Mouse (Mus musculus) midbrain, embryonic 11.5 days (tissue): Measurements from ENCODE around the gene Gm20878. TPM values are rescaled to one million over a fixed set of nuclear protein-coding genes. Genes with fewer than 3 reads are reported as not detected.
"Not testable (repeated sequence)": the region's sequence is repeated elsewhere in the genome, so short reads cannot be mapped to it uniquely, and the experiment has no call there.

Experiments
- ATAC-seq: fragments of 200-750 bp; cut with Nextera tagmentation; 2 replicates; pipeline ENCODE4 v1.8.0; 2017; ENCODE audit warnings: moderate TSS enrichment, moderate library complexity; ENCODE audit not compliant: low FRiP score
- DNase-seq: peaks from one replicate; pipeline ENCODE4 v3.0.0; 2015; ENCODE audit warnings: low spot score; ENCODE audit errors: missing footprints
- H3K27ac ChIP-seq: fragments of 300-500 bp; sonication (generic); 2 replicates; pipeline ENCODE4 v1.5.1; 2014; ENCODE audit warnings: low read depth, low read length
- H3K27me3 ChIP-seq: fragments of 300-500 bp; sonication (generic); 2 replicates; pipeline ENCODE4 v1.6.1; 2014; ENCODE audit warnings: mild to moderate bottlenecking, low read length, moderate library complexity, mixed read lengths; ENCODE audit not compliant: control insufficient read depth, insufficient read depth
- H3K36me3 ChIP-seq: fragments of 300-500 bp; sonication (generic); 2 replicates; pipeline ENCODE4 v1.6.1; 2014; ENCODE audit warnings: mild to moderate bottlenecking, low read length, moderate library complexity, mixed read lengths; ENCODE audit not compliant: control insufficient read depth, insufficient read depth
- H3K4me1 ChIP-seq: fragments of 300-500 bp; sonication (generic); 2 replicates; pipeline ENCODE4 v1.6.1; 2014; ENCODE audit warnings: low read length; ENCODE audit not compliant: control insufficient read depth, insufficient read depth
- H3K4me2 ChIP-seq: fragments of 300-500 bp; sonication (generic); 2 replicates; pipeline ENCODE4 v1.6.1; 2014; ENCODE audit warnings: mild to moderate bottlenecking, moderate library complexity
- H3K4me3 ChIP-seq: fragments of 300-500 bp; sonication (generic); 2 replicates; pipeline ENCODE4 v1.5.1; 2014; ENCODE audit warnings: low read depth, low read length
- H3K9ac ChIP-seq: fragments of 300-500 bp; sonication (generic); 2 replicates; pipeline ENCODE4 v1.6.1; 2014; ENCODE audit warnings: low read length
- H3K9me3 ChIP-seq: fragments of 300-500 bp; sonication (generic); 2 replicates; pipeline ENCODE4 v1.6.1; 2016; ENCODE audit warnings: low read length; ENCODE audit not compliant: control insufficient read depth
- WGBS: fragments of 180-500 bp; shearing (Covaris S2); extraction: QIAGEN DNeasy Blood & Tissue Kit; methylation state at CpG from one replicate; pipeline ENCODE4 v1.1.7; 2014; 5-methylcytosine and 5-hydroxymethylcytosine counted together
- polyA plus RNA-seq: library from polyadenylated mRNA; unstranded; fragments of >200 nt; fragmentation: Nextera tagmentation; extraction: Ambion mirVana; gene quantifications from 2 replicates; pipeline ENCODE4 v1.2.1, GENCODE M21; 2014

Gm20878 gene
- 2.4 TPM in 2 replicates for polyA plus RNA-seq

- not testable (repeated sequence) for H3K27me3 ChIP-seq, H3K4me2 ChIP-seq, ATAC-seq, H3K36me3 ChIP-seq, DNase-seq, H3K27ac ChIP-seq, H3K4me1 ChIP-seq, H3K4me3 ChIP-seq, H3K9ac ChIP-seq, H3K9me3 ChIP-seq
- WGBS: no CpG with 5 or more reads among the region's 8 CpGs
Observed at GRCm38 (mm10) chr4:41941272-41941671, at the start of gene Gm20878. Gm20878 (plus strand) TSS chr4:41941572.

- whole genome bisulfite sequencing: no CpG with 5 or more reads among the region's 5 CpGs
Observed at GRCm38 (mm10) chr4:41903310-41903709, 38.1 kb upstream of the Gm20878 start, which contains the start of gene Gm21541. Gm21541 (plus strand) TSS chr4:41903610.

GRCm38 (mm10) chr4:41965758-41966157 is 24.4 kb downstream of the Gm20878 start, which contains the start of gene Fam205a4:
Fam205a4 (plus strand) TSS chr4:41966058.
- H3K9me3 ChIP-seq, H3K27ac ChIP-seq, H3K27me3 ChIP-seq, DNase-seq, H3K4me2 ChIP-seq, H3K36me3 ChIP-seq, ATAC-seq, H3K9ac ChIP-seq, H3K4me3 ChIP-seq, H3K4me1 ChIP-seq: not testable (repeated sequence)
- no CpG with 5 or more reads among the region's 1 CpGs for WGBS

More at GRCm38 (mm10) chr4:41903310-41903709, 38.1 kb upstream of the Gm20878 start, which contains the start of gene Gm21541:
- not testable (repeated sequence) for H3K4me1 ChIP-seq, H3K27me3 ChIP-seq, H3K27ac ChIP-seq, H3K4me3 ChIP-seq, H3K36me3 ChIP-seq, H3K4me2 ChIP-seq, ATAC-seq, H3K9me3 ChIP-seq, H3K9ac ChIP-seq, DNase-seq

Other genes starting within 250 kb of the Gm20878 start
- 25.7 and 33.8 TPM in 2 replicates for gene Cntfr, start 244.5 kb upstream of the Gm20878 start, polyA plus RNA-seq
- 55.2 and 57.9 TPM in 2 replicates for gene Il11ra1, start 241.6 kb upstream of the Gm20878 start, polyA plus RNA-seq
- 69.3 and 85.9 TPM in 2 replicates for gene Rpp25l, start 228.0 kb upstream of the Gm20878 start, polyA plus RNA-seq
- gene Dctn3, start 218.4 kb upstream of the Gm20878 start, polyA plus RNA-seq: 154 and 155 TPM in 2 replicates
- gene Arid3c, start 210.4 kb upstream of the Gm20878 start, polyA plus RNA-seq: 0.72 and 1.8 TPM in 2 replicates
- gene Galt, start 186.3 kb upstream of the Gm20878 start, polyA plus RNA-seq: 19.5 and 19.7 TPM in 2 replicates
- gene Sigmar1, start 185.4 kb upstream of the Gm20878 start, polyA plus RNA-seq: 67.5 and 70.8 TPM in 2 replicates
- 71.1 and 73.5 TPM in 2 replicates for gene Ccl27a, start 167.3 kb upstream of the Gm20878 start, polyA plus RNA-seq
- not detected in 2 replicates for gene Gm21541, start 38.0 kb upstream of the Gm20878 start, polyA plus RNA-seq
- gene Fam205a4, start 24.5 kb downstream of the Gm20878 start, polyA plus RNA-seq: 0.06 and 0.14 TPM in 2 replicates
- 0.15 and 0.19 TPM in 2 replicates for gene Gm21093, start 93.2 kb downstream of the Gm20878 start, polyA plus RNA-seq
- not detected in 2 replicates for gene Gm3893, start 149.6 kb downstream of the Gm20878 start, polyA plus RNA-seq
- gene Gm13304, start 173.2 kb downstream of the Gm20878 start, polyA plus RNA-seq: not detected in 2 replicates
- gene Gm13306, start 211.9 kb downstream of the Gm20878 start, polyA plus RNA-seq: not detected in 2 replicates
- gene Gm13305, start 227.0 kb downstream of the Gm20878 start, polyA plus RNA-seq: not detected in 2 replicates